Mouse (Mus musculus): ENCODE results near the gene Olfr1458. TPM values are rescaled to one million over a fixed set of nuclear protein-coding genes. Genes with fewer than 3 reads are reported as not detected.

The Olfr1458 gene
- not detected for total RNA-seq (2023)

GRCm38 (mm10) chr19:13106675-13107074 is at the start of gene Olfr1458:
Gene Olfr1458 (minus strand): TSS chr19:13106775.

GRCm38 (mm10) chr19:13149449-13149848 is 42.9 kb upstream of the Olfr1458 start, which contains the start of gene Olfr1459:
Gene Olfr1459 (minus strand): TSS chr19:13149549.

GRCm38 (mm10) chr19:13097791-13098190 is 8.8 kb downstream of the Olfr1458 start, which contains the start of gene Olfr1457:
Gene Olfr1457 (minus strand): TSS chr19:13097891.

GRCm38 (mm10) chr19:13060310-13060709 is 46.3 kb downstream of the Olfr1458 start, which contains the start of gene Olfr1454:
Gene Olfr1454 (plus strand): TSS chr19:13060610.

Other genes with a start within 250 kb of the Olfr1458 start
- not detected for gene Olfr1444, start 249.5 kb downstream of the Olfr1458 start, total RNA-seq (2023)
- not detected for gene Olfr1445, start 222.9 kb downstream of the Olfr1458 start, total RNA-seq (2023)
- gene Olfr1446, start 213.3 kb downstream of the Olfr1458 start, total RNA-seq (2023): not detected
- gene Olfr1447, start 203.0 kb downstream of the Olfr1458 start, total RNA-seq (2023): not detected
- not detected for gene Olfr1448, start 182.4 kb downstream of the Olfr1458 start, total RNA-seq (2023)
- gene Olfr1449, start 175.9 kb downstream of the Olfr1458 start, total RNA-seq (2023): not detected
- not detected for gene Olfr1450, start 156.5 kb downstream of the Olfr1458 start, total RNA-seq (2023)
- not detected for gene Olfr1451, start 111.8 kb downstream of the Olfr1458 start, total RNA-seq (2023)
- gene Olfr1453, start 78.4 kb downstream of the Olfr1458 start, total RNA-seq (2023): not detected
- not detected for gene Olfr1454, start 46.2 kb downstream of the Olfr1458 start, total RNA-seq (2023)
- not detected for gene Olfr1457, start 8.9 kb downstream of the Olfr1458 start, total RNA-seq (2023)
- under 1 TPM; 0.13 to 0.16 TPM for gene Olfr1459, start 42.8 kb upstream of the Olfr1458 start, total RNA-seq (2023)
- not detected for gene Olfr1461, start 56.2 kb upstream of the Olfr1458 start, total RNA-seq (2023)
- gene Olfr1462, start 79.0 kb upstream of the Olfr1458 start, total RNA-seq (2023): not detected
- not detected for gene Olfr1463, start 124.6 kb upstream of the Olfr1458 start, total RNA-seq (2023)
- not detected for gene Olfr1465, start 208.8 kb upstream of the Olfr1458 start, total RNA-seq (2023)
- gene Olfr1466, start 232.1 kb upstream of the Olfr1458 start, total RNA-seq (2023): not detected

All from neutrophil, adult 59 days (primary cell).